Mouse (Mus musculus) left cerebral cortex, adult 2 months (tissue): ENCODE measurements at regions not wholly inside any gene's neighbourhood (a gene's known extent, or its start where the extent isn't known, plus 50 kb on each side); places are given as distances from the start of the nearest gene placed in this dataset.
"Not testable (repeated sequence)": the region's sequence is repeated elsewhere in the genome, so short reads cannot be mapped to it uniquely, and the experiment has no call there.

Source experiments
- DNase-seq, 2 experiments: peaks; one replicate each; pipeline ENCODE4 v3.0.0; 2021 to 2022; ENCODE audit warnings: low spot score in 2 of 2, mixed read lengths in 1 of 2; ENCODE audit errors: extremely low spot score in 1 of 2
- H3K27ac ChIP-seq: fragments of 200-600 bp; 2 replicates; pipeline ENCODE4 v1.8.1; 2022
- H3K4me3 ChIP-seq: fragments of 200-600 bp; 2 replicates; pipeline ENCODE4 v1.8.1; 2022
- CTCF ChIP-seq: fragments of 200-600 bp; IDR thresholded peaks from 2 replicates; pipeline ENCODE4 v1.8.1; 2022; ENCODE audit warnings: antibody characterized with exemption, mild to moderate bottlenecking, moderate library complexity
- intact Hi-C: fragments of 180-260 bp; cut with DNase I; formaldehyde crosslinking; loops from one replicate; pipeline ENCODE4 v1.15.1; 2025

DNA sequence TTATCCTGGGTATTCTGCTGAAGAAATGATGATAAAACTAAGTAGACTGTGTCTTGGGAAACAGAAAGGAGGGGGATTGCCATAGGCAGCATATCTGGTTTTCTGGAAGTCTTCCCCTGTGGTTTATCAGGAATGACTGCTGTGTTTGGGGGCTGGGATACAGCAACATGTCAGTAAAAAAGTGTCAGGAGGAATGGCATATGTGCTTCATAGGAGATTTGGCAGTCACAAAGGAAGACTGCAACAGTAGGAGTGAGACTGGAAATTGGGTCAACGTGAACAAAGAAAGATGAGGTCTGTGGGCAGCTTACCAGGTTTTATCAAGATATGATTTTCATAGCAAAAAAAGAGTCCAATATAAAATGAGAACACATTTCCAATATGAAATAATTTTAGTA, 641.1 kb upstream of the Nrxn1 start:
- intact Hi-C loops = no loop called here
- Histone ChIP-seq H3K4me3 (no peak overlapping the region), H3K27ac (no peak overlapping the region)
- no peak for DNase-seq
- TF ChIP-seq CTCF = no peak

DNA sequence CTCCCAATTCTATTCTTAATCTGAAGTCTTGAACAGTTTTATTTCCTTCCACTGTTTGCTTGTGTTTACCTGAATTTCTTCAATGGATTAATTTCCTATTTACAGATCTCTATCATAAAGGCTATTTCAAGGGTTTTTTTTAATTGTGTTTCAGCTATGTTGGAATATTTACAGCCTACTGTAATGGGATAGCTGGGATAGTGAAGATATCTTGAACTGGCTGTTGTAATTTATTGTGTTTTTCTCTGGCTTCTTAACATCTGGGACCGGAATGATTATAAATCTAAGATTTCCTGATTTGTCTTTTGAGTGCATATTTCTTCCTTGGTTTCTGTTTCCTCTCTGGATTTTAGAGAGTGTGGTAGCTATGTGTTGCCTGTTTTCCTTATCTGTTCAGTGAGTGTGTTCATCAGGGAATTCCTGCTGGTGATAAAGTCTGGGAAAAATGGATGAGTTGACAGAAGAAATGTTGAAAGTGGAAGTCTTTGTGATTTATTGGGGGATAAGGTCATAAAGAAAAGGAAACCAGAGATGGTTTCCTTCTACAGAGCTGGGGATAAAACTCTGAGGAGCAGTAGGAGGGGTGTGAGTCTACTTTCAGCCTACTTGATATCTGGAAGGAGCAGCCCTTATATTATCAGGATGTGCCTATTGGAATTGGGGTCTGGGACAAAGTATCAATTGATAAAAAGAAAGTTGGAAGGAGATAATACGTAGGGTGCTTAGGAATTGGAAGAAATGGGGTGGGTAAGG, 640.5 kb upstream of the Nrxn1 start:
- no peak for TF ChIP-seq CTCF
- no peak for DNase-seq
- Histone ChIP-seq H3K4me3 (no peak overlapping the region), H3K27ac (no peak overlapping the region)
- intact Hi-C loops = no loop called here

DNA sequence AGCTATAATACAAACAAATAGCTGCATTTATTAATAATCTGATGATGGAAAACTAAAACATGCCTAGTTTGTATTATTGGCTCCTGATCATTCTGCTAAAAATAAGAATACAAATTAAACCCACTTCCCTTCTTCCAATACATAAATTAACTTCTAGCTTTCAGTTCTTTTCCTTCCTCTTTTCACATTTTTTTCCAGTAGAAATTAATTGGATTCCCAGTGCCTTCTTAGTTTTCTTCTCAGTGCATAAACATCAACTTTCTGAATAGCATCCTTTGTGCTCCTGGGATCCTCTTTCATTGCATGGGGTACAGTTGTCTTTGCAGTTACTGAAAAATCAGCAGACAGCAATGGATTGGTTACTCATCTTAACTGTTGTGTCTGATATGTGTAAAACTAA, 617.5 kb upstream of the Nrxn1 start:
- DNase-seq = no peak
- H3K27ac ChIP-seq = no peak overlapping the region
- intact Hi-C loops = no loop called here

DNA sequence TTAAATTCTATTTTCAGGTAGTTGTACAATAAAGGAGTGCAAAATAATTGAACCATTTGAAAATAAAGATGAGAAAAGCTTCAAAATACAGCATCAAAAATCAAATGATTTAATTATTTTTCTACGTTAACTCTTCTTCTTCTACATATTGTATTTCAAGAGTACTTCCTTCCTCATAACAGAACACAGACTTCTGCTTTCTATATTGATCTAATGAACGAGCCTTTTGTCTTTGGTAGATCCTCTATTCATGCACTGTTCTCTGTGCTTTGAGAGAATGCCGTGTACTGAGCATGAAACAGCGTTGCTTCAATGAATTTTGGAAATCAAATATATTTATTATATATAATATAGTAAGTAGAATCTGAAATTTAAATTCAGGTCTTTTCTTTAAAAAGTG, 598.2 kb upstream of the Nrxn1 start:
- no peak for DNase-seq
- H3K4me3 ChIP-seq = no peak overlapping the region
- no peak for TF ChIP-seq CTCF
- intact Hi-C loops = no loop called here
- no peak overlapping the region for H3K27ac ChIP-seq

More for the DNA sequence above, 617.5 kb upstream of the Nrxn1 start:
- no peak overlapping the region for H3K4me3 ChIP-seq
- TF ChIP-seq CTCF = no peak

DNA sequence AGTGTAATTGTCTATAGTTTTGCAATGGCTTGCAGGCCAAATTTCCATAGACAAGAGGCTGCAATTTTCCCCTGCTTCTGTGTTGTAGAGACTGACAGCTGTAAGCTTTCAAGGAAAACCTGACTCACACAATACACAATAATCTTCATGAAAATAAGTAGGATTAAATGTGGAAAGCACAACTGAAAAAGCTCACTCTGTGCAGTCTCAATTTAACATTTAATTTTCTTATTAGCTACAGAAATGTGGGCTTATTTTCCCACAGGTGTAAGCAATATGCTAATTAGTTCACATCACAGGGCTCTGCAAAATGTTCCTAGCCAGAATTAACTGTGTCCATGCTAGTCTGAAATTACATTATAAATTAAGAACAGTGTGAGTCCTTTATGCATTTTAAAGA, 564.6 kb upstream of the Nrxn1 start:
- Histone ChIP-seq H3K4me3 (no peak overlapping the region), H3K27ac (no peak overlapping the region)
- intact Hi-C loops = no loop called here
- TF ChIP-seq CTCF = no peak
- no peak for DNase-seq

DNA sequence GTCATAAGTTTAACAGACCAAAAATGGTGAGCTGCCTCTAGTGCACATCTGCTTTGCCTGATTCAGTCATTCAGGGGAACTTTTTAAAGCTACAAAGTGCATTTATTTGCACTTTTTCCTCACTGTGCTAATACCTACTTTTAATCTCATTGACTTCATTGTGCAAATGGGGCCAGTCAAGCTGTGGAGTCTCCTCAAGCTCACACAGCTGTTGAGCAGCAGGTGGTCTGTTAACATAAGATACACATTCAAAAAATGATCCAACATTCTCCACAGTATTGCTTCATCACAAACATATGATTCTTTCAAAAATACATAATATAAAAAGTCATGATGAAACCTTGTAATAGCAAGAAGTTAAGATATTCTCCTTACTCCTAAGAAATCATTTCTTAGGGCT, 564.2 kb upstream of the Nrxn1 start:
- TF ChIP-seq CTCF = no peak
- no peak overlapping the region for H3K4me3 ChIP-seq
- H3K27ac ChIP-seq = no peak overlapping the region
- no peak for DNase-seq
- intact Hi-C loops = no loop called here

DNA sequence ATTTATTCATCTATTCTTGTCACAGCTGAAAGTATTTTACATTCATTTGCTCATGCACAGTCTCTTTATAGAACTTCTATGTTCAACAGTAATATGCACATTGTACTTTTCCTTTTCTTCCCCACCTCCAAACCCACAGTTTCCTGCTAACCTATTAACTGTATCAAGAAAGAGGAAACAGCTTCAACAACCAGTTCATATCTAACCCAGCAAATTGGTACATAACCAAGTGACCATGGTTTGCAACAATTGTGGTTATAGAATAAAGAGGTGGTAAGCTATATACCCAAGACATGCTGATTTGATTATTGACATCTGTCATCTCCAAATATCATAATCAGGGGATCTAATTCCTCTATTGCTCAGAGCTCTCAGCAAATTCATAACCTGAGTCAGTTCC, 539.0 kb upstream of the Nrxn1 start:
- intact Hi-C loops = no loop called here
- Histone ChIP-seq H3K4me3 (no peak overlapping the region), H3K27ac (no peak overlapping the region)
- no peak for TF ChIP-seq CTCF
- DNase-seq = no peak

DNA sequence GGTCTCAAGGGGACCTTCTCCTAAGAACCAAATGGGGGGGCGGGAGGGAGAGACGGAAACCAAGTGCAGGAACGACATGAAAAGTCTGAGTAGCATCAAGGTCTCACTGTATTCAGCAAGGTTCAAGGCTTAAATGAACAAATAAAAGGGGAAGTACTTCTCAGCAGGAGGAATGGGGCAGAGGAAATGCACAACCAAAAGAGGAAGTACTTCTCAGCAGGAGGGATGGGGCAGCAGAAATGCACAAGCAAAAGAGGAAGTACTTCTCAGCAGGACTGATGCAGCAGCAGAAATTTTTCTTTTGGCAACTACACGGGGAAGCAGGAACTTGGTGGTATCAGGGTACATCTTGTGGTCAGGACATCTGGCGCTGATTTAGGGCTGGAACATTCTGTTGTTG, 521.3 kb upstream of the Nrxn1 start:
- H3K27ac ChIP-seq, H3K4me3 ChIP-seq, DNase-seq, intact Hi-C loops: not testable (repeated sequence)

DNA sequence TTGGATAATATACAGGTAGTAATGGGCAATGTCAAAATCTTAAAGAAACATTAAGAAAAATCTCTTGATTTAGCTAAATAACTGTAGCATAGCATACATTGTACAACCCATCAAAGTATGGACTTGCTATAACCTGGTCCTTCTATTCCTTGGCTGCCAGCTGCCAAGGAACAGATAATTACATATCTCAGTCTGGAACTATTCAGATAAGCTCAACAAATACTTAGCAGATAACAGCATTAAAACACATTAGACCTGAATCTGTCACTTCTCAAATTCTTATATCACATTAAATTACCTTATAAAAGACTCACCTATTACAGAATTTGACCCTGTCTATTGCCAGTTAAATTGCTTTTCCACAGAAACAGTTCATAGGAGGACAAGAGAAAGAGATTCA, 496.2 kb upstream of the Nrxn1 start:
- intact Hi-C loops = no loop called here
- no peak for TF ChIP-seq CTCF
- H3K4me3 ChIP-seq = no peak overlapping the region
- no peak for DNase-seq
- no peak overlapping the region for H3K27ac ChIP-seq

DNA sequence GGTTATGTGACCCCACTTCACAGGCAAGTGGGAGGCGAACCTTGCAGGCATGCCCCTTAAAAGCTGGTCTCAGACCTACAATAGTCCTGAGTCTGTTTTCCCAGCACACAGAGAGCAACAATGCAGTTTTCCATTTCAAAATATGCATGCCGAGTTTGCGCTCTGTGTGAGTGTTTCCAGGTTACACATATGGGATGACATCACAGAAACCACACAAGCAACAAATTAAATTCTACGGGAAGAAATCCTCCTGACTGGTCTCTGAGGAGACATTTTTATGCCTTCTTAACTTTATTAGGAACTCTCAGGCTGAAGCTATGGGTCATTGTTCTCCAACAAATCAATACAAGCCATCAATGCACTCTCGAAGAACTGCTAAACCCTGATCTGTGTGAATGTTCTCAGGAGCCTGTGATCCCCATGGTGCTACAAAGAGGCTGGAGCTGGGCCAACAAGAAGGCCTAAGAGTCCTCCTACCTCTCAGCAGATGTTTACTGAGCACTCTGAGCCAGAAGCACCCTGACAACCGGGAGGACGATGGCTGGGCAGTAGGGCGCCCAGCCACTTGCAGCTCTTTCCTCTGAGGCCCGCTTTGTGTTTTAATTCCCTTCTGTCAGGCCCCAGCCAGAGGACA, 458.3 kb upstream of the Nrxn1 start:
- DNase-seq, H3K27ac ChIP-seq, intact Hi-C loops, H3K4me3 ChIP-seq: not testable (repeated sequence)

DNA sequence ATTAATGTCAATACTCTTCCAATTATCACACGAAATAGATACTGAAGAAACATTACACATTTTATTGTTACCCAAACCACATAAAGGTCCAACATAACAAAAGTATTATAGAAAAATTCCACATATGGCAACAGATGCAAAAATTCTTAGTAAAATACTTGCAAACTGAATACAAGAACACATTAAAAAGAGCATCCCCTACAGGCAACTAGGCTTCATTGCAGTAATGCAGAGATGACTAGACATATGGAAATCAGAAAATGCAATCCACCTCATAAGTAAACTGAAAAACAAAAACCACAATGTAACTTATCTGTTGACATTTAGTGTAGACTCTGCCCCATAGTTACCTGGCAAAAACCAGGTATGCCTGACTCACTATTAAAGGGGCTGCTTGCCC, 438.6 kb upstream of the Nrxn1 start:
- Histone ChIP-seq H3K27ac (no peak overlapping the region), H3K4me3 (no peak overlapping the region)
- DNase-seq = no peak
- intact Hi-C loops = no loop called here
- peak; percentile 25 for TF ChIP-seq CTCF

DNA sequence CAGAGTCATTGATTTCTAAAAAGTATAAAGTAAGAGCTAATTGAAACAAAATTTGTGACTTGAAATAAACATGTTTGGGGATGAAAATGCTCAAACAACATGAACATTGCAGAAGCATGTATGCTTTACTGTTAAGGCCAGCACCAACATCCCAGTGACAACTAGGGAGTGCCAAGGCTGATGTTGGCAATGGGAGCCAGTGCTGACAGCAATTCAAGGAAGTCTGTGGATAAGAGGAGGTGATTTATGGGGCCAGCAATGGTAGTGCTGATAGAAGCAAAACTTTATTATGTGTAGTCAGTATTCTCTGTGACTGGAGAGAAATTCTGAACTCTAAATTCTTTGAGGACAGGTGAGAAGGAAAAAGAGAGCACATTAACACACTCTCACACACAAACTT, 424.4 kb upstream of the Nrxn1 start:
- TF ChIP-seq CTCF = no peak
- Histone ChIP-seq H3K27ac (no peak overlapping the region), H3K4me3 (no peak overlapping the region)
- intact Hi-C loops = no loop called here
- DNase-seq = no peak
